Mouse (Mus musculus) heart, postnatal 0 days (tissue): Measurements from ENCODE around the gene Slbp. TPM values are rescaled to one million over a fixed set of nuclear protein-coding genes. Genes with fewer than 3 reads are reported as not detected.

Experiments
- ATAC-seq: fragments of 200-750 bp; cut with Nextera tagmentation; 2 replicates; pipeline ENCODE4 v1.8.0; 2017; ENCODE audit warnings: low read depth, moderate number of reproducible peaks, moderate library complexity; ENCODE audit not compliant: insufficient read depth
- DNase-seq: peaks from one replicate; pipeline ENCODE4 v3.0.0-alpha.2; 2016; ENCODE audit warnings: low spot score
- H3K27ac ChIP-seq: fragments of 300-500 bp; sonication (generic); 2 replicates; pipeline ENCODE4 v1.5.1; 2014; ENCODE audit warnings: low read depth, mild to moderate bottlenecking
- H3K27me3 ChIP-seq: fragments of 300-500 bp; sonication (generic); 2 replicates; pipeline ENCODE4 v1.6.1; 2014; ENCODE audit warnings: low read length, mixed read lengths; ENCODE audit not compliant: control insufficient read depth, insufficient read depth
- H3K36me3 ChIP-seq: fragments of 300-500 bp; sonication (generic); replicated peaks from 2 replicates; pipeline ENCODE4 v1.6.1; 2014; ENCODE audit warnings: low read length, mixed read lengths; ENCODE audit not compliant: control insufficient read depth, insufficient read depth
- H3K4me1 ChIP-seq: fragments of 300-500 bp; sonication (generic); 2 replicates; pipeline ENCODE4 v1.6.1; 2014; ENCODE audit warnings: antibody characterized with exemption; ENCODE audit not compliant: control insufficient read depth, insufficient read depth
- H3K4me2 ChIP-seq: fragments of 300-500 bp; sonication (generic); 2 replicates; pipeline ENCODE4 v1.6.1; 2014; ENCODE audit warnings: low read depth, mild to moderate bottlenecking, low read length, moderate library complexity
- H3K4me3 ChIP-seq: fragments of 300-500 bp; sonication (generic); 2 replicates; pipeline ENCODE4 v1.5.1; 2014; ENCODE audit warnings: low read depth, low read length
- H3K9ac ChIP-seq: fragments of 300-500 bp; sonication (generic); replicated peaks from 2 replicates; pipeline ENCODE4 v1.6.1; 2014; ENCODE audit warnings: low read depth, low read length, mixed read lengths
- H3K9me3 ChIP-seq: fragments of 300-500 bp; sonication (generic); replicated peaks from 2 replicates; pipeline ENCODE4 v1.6.1; 2016; ENCODE audit warnings: low read length; ENCODE audit not compliant: control insufficient read depth
- CTCF ChIP-seq: IDR thresholded peaks from 2 replicates; pipeline ENCODE4 v1.5.1; 2016; ENCODE audit warnings: antibody characterized with exemption, control low read depth, low read depth
- EP300 ChIP-seq: IDR thresholded peaks from 2 replicates; pipeline ENCODE4 v1.6.1; 2016; ENCODE audit warnings: antibody characterized with exemption, low read depth
- WGBS: fragments of 180-500 bp; shearing (Covaris S2); extraction: QIAGEN DNeasy Blood & Tissue Kit; methylation state at CpG from one replicate; pipeline ENCODE4 v1.1.7; 2014; 5-methylcytosine and 5-hydroxymethylcytosine counted together
- polyA plus RNA-seq: library from polyadenylated mRNA; unstranded; fragments of >200 nt; fragmentation: Nextera tagmentation; extraction: Ambion mirVana; gene quantifications from 2 replicates; pipeline ENCODE4 v1.2.1, GENCODE M21; 2015
- total RNA-seq: library from RNA; depleted of rRNA; stranded (reverse); fragments of >200 nt; gene quantifications from 2 replicates; pipeline ENCODE4 v1.2.3, GENCODE M21; 2014; ENCODE audit warnings: low replicate concordance

Slbp gene
- total and polyA plus RNA-seq, 2 experiments from 2014 or later, result 65.4 to 90.6 TPM

DNA sequence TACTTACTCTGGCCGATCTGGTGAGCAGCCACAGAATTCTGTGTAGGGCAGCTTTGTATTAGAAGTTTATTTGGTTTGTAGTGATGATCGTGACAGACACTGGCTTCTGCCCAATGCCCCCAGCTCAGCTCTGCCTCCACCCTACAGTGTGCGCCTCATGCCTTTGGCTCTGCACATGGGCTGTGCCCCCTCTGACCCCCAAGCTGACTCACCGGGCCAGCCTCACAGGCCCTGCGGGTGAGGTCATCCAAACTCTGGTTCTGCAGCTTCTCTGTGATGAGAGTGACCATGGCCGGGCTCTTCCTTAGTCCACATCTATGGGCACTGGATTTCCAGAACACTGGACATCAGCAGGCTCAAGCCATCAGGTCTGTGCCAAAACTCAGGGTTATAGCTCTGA lies 38.0 kb downstream of the Slbp start:
- Histone ChIP-seq H3K9ac (no peak overlapping the region), H3K4me3 (no peak overlapping the region), H3K36me3 (peaks cover 38% of the 10 kb centered on the region), H3K9me3 (no peaks in the 10 kb centered on the region), H3K4me1 (no peaks in the 10 kb centered on the region), H3K27me3 (no peaks in the 10 kb centered on the region), H3K4me2 (no peak overlapping the region), H3K27ac (no peak overlapping the region)
- WGBS, result 65% methylated on average over 6 of the region's 6 CpGs
- DNase-seq, result no peak
- TF ChIP-seq CTCF (no peak), EP300 (no peak)
- ATAC-seq, result no peak

DNA sequence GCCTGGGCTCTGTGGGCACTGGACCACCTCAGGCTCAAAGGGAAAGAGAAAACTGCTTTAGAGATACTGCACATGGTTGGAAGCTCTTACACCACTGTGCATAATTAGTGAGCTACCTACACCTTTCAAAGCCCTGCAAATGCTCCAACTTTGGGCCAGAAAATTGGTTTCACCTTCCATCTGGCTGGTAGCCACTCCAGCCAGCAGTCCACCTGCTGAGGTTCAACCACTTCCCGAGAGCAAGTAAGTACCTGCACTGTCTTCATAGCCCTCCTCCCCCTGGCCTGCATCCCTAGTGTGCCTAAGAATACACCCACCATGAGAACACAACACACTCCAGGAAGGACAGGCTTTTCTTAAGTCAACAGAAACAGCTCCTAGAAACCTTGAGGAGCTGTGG lies 40.6 kb downstream of the Slbp start:
- no peak for DNase-seq
- Histone ChIP-seq H3K9ac (no peak overlapping the region), H3K36me3 (peaks cover 62% of the 10 kb centered on the region), H3K4me3 (no peak overlapping the region), H3K27ac (no peak overlapping the region), H3K4me1 (no peaks in the 10 kb centered on the region), H3K9me3 (no peaks in the 10 kb centered on the region), H3K27me3 (no peaks in the 10 kb centered on the region), H3K4me2 (no peak overlapping the region)
- TF ChIP-seq CTCF (no peak), EP300 (no peak)
- WGBS, result 86% methylated on average over 1 of the region's 1 CpGs
- ATAC-seq, result no peak

DNA sequence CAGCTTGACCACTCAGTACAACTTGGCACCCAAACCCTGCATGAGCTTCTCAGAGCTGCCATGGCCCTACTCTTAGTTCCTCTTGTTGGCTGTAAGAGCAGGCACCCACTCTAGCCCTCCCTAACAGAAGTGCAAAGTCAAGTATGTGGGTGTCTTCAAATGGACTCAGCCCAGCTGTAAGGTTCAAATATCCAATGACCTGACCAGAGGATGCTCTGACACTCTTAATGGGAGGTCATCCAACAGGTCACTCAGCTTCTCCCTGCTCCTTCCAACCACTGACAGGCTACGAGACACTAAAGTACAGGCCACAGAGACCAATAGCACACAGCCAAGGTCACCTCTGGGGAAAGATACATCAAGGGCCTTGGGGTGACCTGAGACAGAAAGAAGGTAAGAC lies 43.1 kb downstream of the Slbp start:
- no peak for ATAC-seq
- 91% methylated on average over 1 of the region's 1 CpGs for WGBS
- DNase-seq, result no peak
- no peaks in the 10 kb centered on the region for H3K9me3 ChIP-seq
- H3K27ac ChIP-seq, result no peak overlapping the region
- peaks cover 57% of the 10 kb centered on the region for H3K36me3 ChIP-seq
- H3K4me2 ChIP-seq, result no peak overlapping the region
- no peak overlapping the region for H3K9ac ChIP-seq
- TF ChIP-seq EP300, result no peak
- no peak overlapping the region for H3K4me3 ChIP-seq
- H3K4me1 ChIP-seq, result no peaks in the 10 kb centered on the region
- no peaks in the 10 kb centered on the region for H3K27me3 ChIP-seq

DNA sequence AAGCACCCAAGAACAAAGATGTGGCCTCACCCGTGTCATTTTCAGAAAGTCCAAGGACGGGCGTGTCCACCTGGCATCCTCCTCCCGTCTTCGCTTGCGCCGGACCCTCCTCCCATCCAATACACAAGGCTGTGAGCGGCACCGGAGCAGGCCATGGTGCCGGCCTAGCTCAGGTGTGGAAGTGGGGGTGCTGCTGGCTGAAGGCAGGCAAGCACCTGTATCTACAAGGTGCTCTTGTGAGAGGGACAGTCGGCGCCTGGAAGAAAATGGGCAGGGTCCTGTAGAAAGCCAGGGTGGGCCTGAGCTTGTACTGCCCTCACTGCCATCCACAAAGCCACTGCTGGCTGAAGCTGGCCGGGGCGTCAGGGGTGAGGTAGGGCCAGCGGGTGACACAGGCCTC lies 44.9 kb downstream of the Slbp start:
- H3K9ac ChIP-seq, result no peak overlapping the region
- no peak overlapping the region for H3K4me3 ChIP-seq
- H3K4me2 ChIP-seq, result no peak overlapping the region
- no peak overlapping the region for H3K27ac ChIP-seq
- H3K27me3 ChIP-seq, result no peaks in the 10 kb centered on the region
- DNase-seq (no peak), ATAC-seq (no peak)
- TF ChIP-seq EP300, result no peak
- no peaks in the 10 kb centered on the region for H3K4me1 ChIP-seq
- H3K9me3 ChIP-seq, result no peaks in the 10 kb centered on the region
- 95% methylated on average over 15 of the region's 15 CpGs for WGBS
- H3K36me3 ChIP-seq, result peaks cover 45% of the 10 kb centered on the region

DNA sequence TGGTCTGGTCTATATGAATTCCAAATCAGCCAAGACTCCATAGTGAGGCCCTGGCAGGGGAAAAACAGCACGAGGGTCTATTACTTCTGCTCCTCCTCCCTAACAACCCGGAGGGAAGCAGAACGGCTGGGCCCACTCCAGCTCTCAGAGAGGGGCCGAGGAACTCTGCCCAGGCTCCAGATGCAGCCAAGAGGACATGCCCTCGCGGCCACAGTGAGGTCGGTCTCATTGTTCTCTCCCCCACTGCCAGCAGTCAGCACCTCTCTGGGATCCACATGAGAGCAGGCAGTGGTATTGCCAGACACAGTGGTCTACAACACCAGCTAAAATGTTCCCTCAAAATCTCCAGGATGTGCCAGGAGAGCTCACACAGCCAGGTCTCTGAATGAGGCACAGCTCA lies 45.7 kb downstream of the Slbp start:
- TF ChIP-seq EP300, result no peak
- TF ChIP-seq CTCF, result no peak
- no peak overlapping the region for H3K4me3 ChIP-seq
- no peaks in the 10 kb centered on the region for H3K9me3 ChIP-seq
- H3K27ac ChIP-seq, result no peak overlapping the region
- no peak for DNase-seq
- no peaks in the 10 kb centered on the region for H3K27me3 ChIP-seq
- no peak overlapping the region for H3K4me2 ChIP-seq
- ATAC-seq, result no peak
- 69% methylated on average over 7 of the region's 7 CpGs for WGBS
- no peaks in the 10 kb centered on the region for H3K4me1 ChIP-seq
- peaks cover 39% of the 10 kb centered on the region for H3K36me3 ChIP-seq
- H3K9ac ChIP-seq, result no peak overlapping the region

DNA sequence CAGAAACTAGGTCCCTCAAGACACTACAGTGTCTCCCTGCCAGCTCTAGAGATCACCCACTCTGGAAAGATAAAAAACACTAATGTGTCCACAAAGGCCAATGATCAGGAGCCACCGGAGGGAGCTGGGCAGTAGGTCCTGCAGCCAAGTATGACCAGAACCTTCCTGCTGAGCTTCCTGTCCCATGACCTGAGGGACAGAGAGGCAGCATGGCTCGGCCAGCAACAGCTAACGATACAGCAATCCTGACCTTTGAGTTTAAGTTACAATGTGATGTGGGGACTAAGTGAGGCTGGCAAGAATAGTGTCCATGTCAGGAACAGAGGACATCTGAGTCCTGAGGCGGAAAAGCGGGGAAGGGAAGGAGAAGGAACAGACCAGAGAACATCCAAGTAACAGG lies 47.1 kb downstream of the Slbp start:
- ATAC-seq (no peak), DNase-seq (no peak)
- Histone ChIP-seq H3K9ac (no peak overlapping the region), H3K4me3 (no peak overlapping the region), H3K4me1 (no peaks in the 10 kb centered on the region), H3K4me2 (no peak overlapping the region), H3K9me3 (no peaks in the 10 kb centered on the region), H3K27me3 (no peaks in the 10 kb centered on the region), H3K27ac (no peak overlapping the region), H3K36me3 (peaks cover 48% of the 10 kb centered on the region)
- 80% methylated on average over 5 of the region's 5 CpGs for WGBS
- no peak for TF ChIP-seq EP300
- TF ChIP-seq CTCF, result 0 out of 2 replicates have a peak, but pooled peaks have one; percentile 2
